Mouse (Mus musculus): ENCODE results near the gene Stard10.

GRCm38 (mm10) chr7:101336686-101337085 is 19.8 kb downstream of the Stard10 start:
- no peak for TF ChIP-seq CTCF (IDR thresholded peaks at IDR 0.05; ENCODE audit: control insufficient read depth, insufficient read depth, low read length)
- no peak for TF ChIP-seq POLR2A (IDR thresholded peaks at IDR 0.05; ENCODE audit: borderline replicate concordance, control insufficient read depth, low read depth, low read length)

Data from bone marrow, adult 2 months (tissue).